Mouse (Mus musculus) heart, embryonic 12.5 days (tissue): ENCODE results near the gene Prepl. TPM values are rescaled to one million over a fixed set of nuclear protein-coding genes. Genes with fewer than 3 reads are reported as not detected.
A peak's percentile ranks its signal among the peaks of the same experiment; 100 is the strongest.

Source experiments
- ATAC-seq: fragments of 200-750 bp; cut with Nextera tagmentation; 2 replicates; pipeline ENCODE4 v1.8.0; 2017; ENCODE audit warnings: moderate TSS enrichment, moderate library complexity; ENCODE audit not compliant: insufficient number of reproducible peaks, low FRiP score
- H3K27ac ChIP-seq: fragments of 300-500 bp; sonication (generic); 2 replicates; pipeline ENCODE4 v1.5.1; 2016; ENCODE audit warnings: mild to moderate bottlenecking, moderate library complexity; ENCODE audit not compliant: poor library complexity, severe bottlenecking
- H3K27me3 ChIP-seq: fragments of 300-500 bp; sonication (generic); replicated peaks from 2 replicates; pipeline ENCODE4 v1.6.1; 2016; ENCODE audit warnings: mild to moderate bottlenecking, moderate library complexity
- H3K36me3 ChIP-seq: fragments of 300-500 bp; sonication (generic); 2 replicates; pipeline ENCODE4 v1.6.1; 2016; ENCODE audit warnings: mild to moderate bottlenecking, moderate library complexity
- H3K4me1 ChIP-seq: fragments of 300-500 bp; sonication (generic); replicated peaks from 2 replicates; pipeline ENCODE4 v1.6.1; 2016; ENCODE audit warnings: mild to moderate bottlenecking
- H3K4me2 ChIP-seq: fragments of 300-500 bp; sonication (generic); 2 replicates; pipeline ENCODE4 v1.6.1; 2016; ENCODE audit warnings: mild to moderate bottlenecking, moderate library complexity
- H3K4me3 ChIP-seq: fragments of 300-500 bp; sonication (generic); 2 replicates; pipeline ENCODE4 v1.5.1; 2016; ENCODE audit warnings: mild to moderate bottlenecking
- H3K9ac ChIP-seq: fragments of 300-500 bp; sonication (generic); 2 replicates; pipeline ENCODE4 v1.6.1; 2016; ENCODE audit warnings: mild to moderate bottlenecking, moderate library complexity
- H3K9me3 ChIP-seq: fragments of 300-500 bp; sonication (generic); replicated peaks from 2 replicates; pipeline ENCODE4 v1.6.1; 2016; ENCODE audit warnings: mild to moderate bottlenecking, moderate library complexity
- WGBS: fragments of 180-500 bp; shearing (Covaris S2); methylation state at CpG from one replicate; pipeline ENCODE4 v1.1.7; 2016; 5-methylcytosine and 5-hydroxymethylcytosine counted together
- polyA plus RNA-seq: library from polyadenylated mRNA; unstranded; fragments of >200 nt; fragmentation: Nextera tagmentation; extraction: Ambion mirVana; gene quantifications from 2 replicates; pipeline ENCODE4 v1.2.1, GENCODE M21; 2016

The Prepl gene
- 31.3 and 32.2 TPM in 2 replicates for polyA plus RNA-seq

GRCm38 (mm10) chr17:85090120-85091099 is at the start of gene Prepl, which contains the start of gene Camkmt:
Prepl (minus strand) TSS chr17:85090241.
Camkmt (plus strand) TSS chr17:85090552.
- Histone ChIP-seq H3K9me3 (no peaks in the 10 kb centered on the region), H3K9ac (peak within 1 kb of the TSS; percentile 85), H3K4me3 (peak within 1 kb of the TSS; percentile 90), H3K27ac (peak within 1 kb of the TSS; percentile 79), H3K4me1 (peaks cover 6% of the 10 kb centered on the region), H3K27me3 (no peaks in the 10 kb centered on the region), H3K4me2 (peak within 1 kb of the TSS; percentile 95), H3K36me3 (no peaks in the 10 kb centered on the region)
- under 1% methylated on average over 62 of the region's 63 CpGs for WGBS
- ATAC-seq: peak; percentile 99

GRCm38 (mm10) chr17:85138393-85138792 is 48.4 kb upstream of the Prepl start:
- no peaks in the 10 kb centered on the region for H3K4me1 ChIP-seq
- H3K27ac ChIP-seq: no peak overlapping the region
- H3K9me3 ChIP-seq: no peaks in the 10 kb centered on the region
- H3K4me2 ChIP-seq: no peak overlapping the region
- no peaks in the 10 kb centered on the region for H3K36me3 ChIP-seq
- 79% methylated on average over 1 of the region's 1 CpGs for WGBS
- no peak overlapping the region for H3K9ac ChIP-seq
- no peak overlapping the region for H3K4me3 ChIP-seq
- H3K27me3 ChIP-seq: no peaks in the 10 kb centered on the region
- no peak for ATAC-seq

- H3K4me2 ChIP-seq: no peak overlapping the region
- H3K9ac ChIP-seq: no peak overlapping the region
- H3K4me1 ChIP-seq: peaks cover 6% of the 10 kb centered on the region
- H3K27ac ChIP-seq: no peak overlapping the region
- H3K4me3 ChIP-seq: no peak overlapping the region
- no peaks in the 10 kb centered on the region for H3K9me3 ChIP-seq
- H3K36me3 ChIP-seq: no peaks in the 10 kb centered on the region
- no peaks in the 10 kb centered on the region for H3K27me3 ChIP-seq
- 34% methylated on average over 4 of the region's 4 CpGs for WGBS
- ATAC-seq: no peak
These were observed 26.6 kb upstream of the Prepl start for GRCm38 (mm10) chr17:85116643-85117042.

- no peak for ATAC-seq
- H3K4me3 ChIP-seq: no peak overlapping the region
- WGBS: 82% methylated on average over 8 of the region's 8 CpGs
These were observed 23.4 kb upstream of the Prepl start for GRCm38 (mm10) chr17:85113441-85113840.

GRCm38 (mm10) chr17:85110640-85111039 is 20.6 kb upstream of the Prepl start:
- Histone ChIP-seq H3K4me3 (no peak overlapping the region), H3K9ac (no peak overlapping the region), H3K27ac (no peak overlapping the region), H3K27me3 (no peaks in the 10 kb centered on the region), H3K4me1 (no peaks in the 10 kb centered on the region), H3K36me3 (no peaks in the 10 kb centered on the region), H3K4me2 (no peak overlapping the region), H3K9me3 (no peaks in the 10 kb centered on the region; the same call in 1 of the 2 replicates)
- ATAC-seq: no peak
- WGBS: 94% methylated on average over 1 of the region's 1 CpGs

More at GRCm38 (mm10) chr17:85113441-85113840, 23.4 kb upstream of the Prepl start:
- H3K4me2 ChIP-seq: no peak overlapping the region
- H3K4me1 ChIP-seq: no peaks in the 10 kb centered on the region
- no peaks in the 10 kb centered on the region for H3K36me3 ChIP-seq
- H3K9me3 ChIP-seq: no peaks in the 10 kb centered on the region; the same call in 1 of the 2 replicates
- H3K27ac ChIP-seq: no peak overlapping the region
- no peak overlapping the region for H3K9ac ChIP-seq
- H3K27me3 ChIP-seq: no peaks in the 10 kb centered on the region

- H3K36me3 ChIP-seq: peaks cover 19% of the 10 kb centered on the region
- H3K9me3 ChIP-seq: peaks cover 6% of the 10 kb centered on the region
- H3K27me3 ChIP-seq: no peaks in the 10 kb centered on the region
- ATAC-seq: no peak
- H3K27ac ChIP-seq: no peak overlapping the region
- WGBS: 27% methylated on average over 2 of the region's 2 CpGs
- no peak overlapping the region for H3K4me3 ChIP-seq
- no peak overlapping the region for H3K4me2 ChIP-seq
- no peak overlapping the region for H3K9ac ChIP-seq
- H3K4me1 ChIP-seq: 0 out of 2 replicates have a peak, but pooled peaks cover 2% of the 10 kb centered on the region
These were observed 13.3 kb upstream of the Prepl start for GRCm38 (mm10) chr17:85103310-85103709.

- Histone ChIP-seq H3K27ac (no peak overlapping the region), H3K4me3 (no peak overlapping the region), H3K4me1 (0 out of 2 replicates have a peak, but pooled peaks cover 2% of the 10 kb centered on the region), H3K9me3 (peaks cover 9% of the 10 kb centered on the region), H3K4me2 (no peak overlapping the region), H3K9ac (no peak overlapping the region), H3K36me3 (peaks cover 31% of the 10 kb centered on the region), H3K27me3 (no peaks in the 10 kb centered on the region)
- ATAC-seq: no peak
- 89% methylated on average over 7 of the region's 7 CpGs for WGBS
These were observed 11.7 kb upstream of the Prepl start for GRCm38 (mm10) chr17:85101751-85102150.

- no peak overlapping the region for H3K4me2 ChIP-seq
- no peak overlapping the region for H3K9ac ChIP-seq
- WGBS: 85% methylated on average over 3 of the region's 3 CpGs
- H3K4me3 ChIP-seq: no peak overlapping the region
- peaks cover 33% of the 10 kb centered on the region for H3K36me3 ChIP-seq
- H3K4me1 ChIP-seq: 0 out of 2 replicates have a peak, but pooled peaks cover 2% of the 10 kb centered on the region
- no peak for ATAC-seq
- no peaks in the 10 kb centered on the region for H3K27me3 ChIP-seq
- H3K27ac ChIP-seq: no peak overlapping the region
- peaks cover 9% of the 10 kb centered on the region for H3K9me3 ChIP-seq
These were observed 10.2 kb upstream of the Prepl start for GRCm38 (mm10) chr17:85100232-85100631.

GRCm38 (mm10) chr17:85098677-85099323 is 8.8 kb upstream of the Prepl start:
- peaks cover 33% of the 10 kb centered on the region for H3K36me3 ChIP-seq
- H3K4me2 ChIP-seq: no peak overlapping the region
- no peak overlapping the region for H3K4me3 ChIP-seq
- WGBS: 87% methylated on average over 7 of the region's 7 CpGs
- H3K27ac ChIP-seq: no peak overlapping the region
- no peak overlapping the region for H3K9ac ChIP-seq
- ATAC-seq: no peak
- peaks cover 9% of the 10 kb centered on the region for H3K9me3 ChIP-seq
- H3K4me1 ChIP-seq: 0 out of 2 replicates have a peak, but pooled peaks cover 2% of the 10 kb centered on the region
- H3K27me3 ChIP-seq: no peaks in the 10 kb centered on the region

GRCm38 (mm10) chr17:85096396-85096795 is 6.4 kb upstream of the Prepl start:
- Histone ChIP-seq H3K4me2 (no peak overlapping the region), H3K4me1 (no peaks in the 10 kb centered on the region; the same call in 1 of the 2 replicates), H3K27ac (no peak overlapping the region), H3K4me3 (no peak overlapping the region), H3K36me3 (peaks cover 33% of the 10 kb centered on the region), H3K27me3 (no peaks in the 10 kb centered on the region), H3K9ac (no peak overlapping the region), H3K9me3 (peaks cover 9% of the 10 kb centered on the region)
- 93% methylated on average over 3 of the region's 3 CpGs for WGBS
- no peak for ATAC-seq

GRCm38 (mm10) chr17:85091762-85092161 is 1.7 kb upstream of the Prepl start:
- WGBS: 86% methylated on average over 6 of the region's 6 CpGs
- H3K4me3 ChIP-seq: peak overlapping the region; percentile 90; the same call in 1 of the 2 replicates

More at GRCm38 (mm10) chr17:85091762-85092161, 1.7 kb upstream of the Prepl start:
- Histone ChIP-seq H3K27ac (no peak overlapping the region), H3K36me3 (0 out of 2 replicates have a peak, but pooled peaks cover 2% of the 10 kb centered on the region), H3K4me1 (peaks cover 6% of the 10 kb centered on the region), H3K27me3 (no peaks in the 10 kb centered on the region), H3K4me2 (peak overlapping the region; percentile 95; the same call in 1 of the 2 replicates), H3K9me3 (no peaks in the 10 kb centered on the region), H3K9ac (no peak overlapping the region)
- ATAC-seq: no peak
